Mouse (Mus musculus): ENCODE data around the gene Rrp12.

- no peak for TF ChIP-seq ZC3H11A (IDR thresholded peaks at IDR 0.05; ENCODE audit: borderline replicate concordance, low read depth, low read length)
- no peak for TF ChIP-seq ZNF384 (IDR thresholded peaks at IDR 0.05; ENCODE audit: low read depth, low read length)
Measured at GRCm38 (mm10) chr19:41816410-41816809, 79.6 kb downstream of the Rrp12 start.

All from ES-E14 (cell line).